Mouse (Mus musculus): ENCODE measurements around the gene Mgat4b. TPM values are rescaled to one million over a fixed set of nuclear protein-coding genes. Genes with fewer than 3 reads are reported as not detected.

Gene Mgat4b
- 4.7 TPM for total RNA-seq (2023)

DNA sequence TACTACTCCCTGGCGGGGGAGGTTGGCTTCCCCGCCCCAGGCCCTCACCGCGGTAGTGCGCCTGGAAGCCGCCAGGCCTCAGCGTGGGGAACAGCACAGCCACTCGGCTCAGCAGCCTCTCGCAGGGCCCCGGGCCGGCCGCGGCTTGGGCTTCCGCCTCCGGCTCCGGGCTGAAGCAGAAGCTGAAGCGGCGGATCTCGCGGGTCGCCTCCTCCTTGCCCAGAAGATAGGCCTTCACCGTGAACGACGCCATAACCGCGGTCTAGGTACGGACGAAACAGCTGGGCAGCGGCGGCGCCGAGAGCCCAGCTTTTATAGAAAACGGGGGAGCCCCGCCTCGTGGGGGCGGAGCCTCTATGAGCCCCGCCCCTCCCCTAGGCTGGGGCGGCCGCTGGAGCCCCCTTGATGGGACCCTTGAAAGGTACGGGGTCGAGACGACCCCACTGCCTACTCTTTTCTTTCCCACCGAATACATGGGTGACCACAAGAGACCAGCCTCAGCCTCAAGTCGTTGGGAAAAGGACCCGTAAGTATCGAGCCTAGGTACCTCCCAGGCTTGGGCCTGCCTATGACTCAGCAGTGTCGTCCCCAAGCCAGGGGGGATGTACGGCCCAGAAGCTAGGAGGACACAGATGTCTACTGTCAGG, at the start of gene Mgat4b, which contains the start of gene Sqstm1:
Gene Mgat4b, plus strand, starts transcription at position 386 of the 647 bp plus-strand sequence.
Gene Sqstm1, minus strand, starts transcription at position 323 of the 647 bp plus-strand sequence.

DNA sequence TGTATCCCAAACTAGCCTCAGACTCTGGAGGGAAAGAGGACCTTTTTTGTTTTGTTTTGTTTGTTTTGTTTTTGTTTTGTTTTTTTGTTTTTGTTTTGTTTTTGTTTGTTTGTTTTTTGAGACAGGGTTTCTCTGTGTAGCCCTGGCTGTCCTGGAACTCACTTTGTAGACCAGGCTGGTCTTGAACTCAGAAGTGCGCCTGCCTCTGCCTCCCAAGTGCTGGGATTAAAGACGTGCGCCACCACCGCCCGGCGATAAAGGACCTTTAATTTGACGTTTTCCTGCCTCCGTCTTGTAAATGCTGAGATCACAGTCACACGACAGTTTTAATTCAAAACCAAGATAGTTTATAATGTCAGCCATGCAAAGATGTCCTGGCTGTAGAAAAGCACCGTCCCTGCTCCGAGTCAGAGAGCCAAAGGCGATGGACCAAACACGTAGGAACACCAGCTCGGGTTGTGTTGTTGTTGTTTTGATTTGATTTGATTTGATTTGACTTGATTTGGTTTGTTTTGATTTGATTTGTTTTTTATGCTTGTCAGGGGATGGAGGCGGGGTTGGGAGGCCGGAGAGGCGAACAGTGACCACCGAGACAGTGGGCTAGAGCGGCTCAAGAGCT, 36.5 kb upstream of the Mgat4b start, which contains the start of gene Mrnip:
Gene Mrnip, plus strand, starts transcription at position 334 of the 619 bp plus-strand sequence.

DNA sequence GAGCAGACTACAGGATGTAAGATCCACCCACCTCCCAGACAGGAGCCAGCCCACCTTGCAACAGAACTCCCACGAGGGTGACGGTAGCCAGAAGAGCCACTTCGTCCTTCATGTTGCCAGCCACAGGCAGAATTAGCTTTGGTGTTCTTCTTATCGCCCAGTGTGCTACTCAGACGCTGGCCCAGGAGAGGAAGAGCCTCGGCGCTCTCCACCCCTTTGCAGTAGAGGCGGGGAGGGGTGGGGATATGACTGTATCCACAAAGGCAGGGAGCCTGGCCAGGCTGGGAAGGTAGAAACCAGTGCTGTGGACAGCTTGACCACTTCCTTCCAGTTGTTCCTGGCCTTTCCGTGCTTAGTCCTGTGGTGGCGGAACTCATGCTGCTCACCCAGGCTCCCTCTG, 27.6 kb downstream of the Mgat4b start, which contains the start of gene Ltc4s:
Gene Ltc4s, minus strand, starts transcription at position 293 of the 400 bp plus-strand sequence.

Other genes starting within 250 kb of the Mgat4b start
- gene Rnf130, start 185.5 kb upstream of the Mgat4b start, total RNA-seq (2023) = 30.7 TPM
- 60.3 TPM for gene Tbc1d9b, start 79.5 kb upstream of the Mgat4b start, total RNA-seq (2023)
- 2.8 TPM for gene Mrnip, start 36.4 kb upstream of the Mgat4b start, total RNA-seq (2023)
- 461 TPM for gene Sqstm1, start 63 bp upstream of the Mgat4b start, total RNA-seq (2023)
- gene Ltc4s, start 27.7 kb downstream of the Mgat4b start, total RNA-seq (2023) = 1.4 TPM
- gene Maml1, start 81.4 kb downstream of the Mgat4b start, total RNA-seq (2023) = 47.6 TPM
- 141 TPM for gene Canx, start 114.8 kb downstream of the Mgat4b start, total RNA-seq (2023)
- gene Cby3, start 143.6 kb downstream of the Mgat4b start, total RNA-seq (2023) = not detected
- gene Hnrnph1, start 166.1 kb downstream of the Mgat4b start, total RNA-seq (2023) = 1,221 TPM
- 17.7 TPM for gene Rufy1, start 220.2 kb downstream of the Mgat4b start, total RNA-seq (2023)

All from CD4-positive naive resting alpha-beta T cell, adult 76 days (primary cell).